Mouse (Mus musculus): ENCODE results near the gene Trem1. TPM values are rescaled to one million over a fixed set of nuclear protein-coding genes. Genes with fewer than 3 reads are reported as not detected.

Trem1 gene
- polyA plus RNA-seq (2014; fragmentation: Illumina TruSeq; extraction: RNeasy Lipid Tissue Mini Kit (QIAGEN cat#74804); ENCODE audit: low read depth, low replicate concordance) = not detected

DNA sequence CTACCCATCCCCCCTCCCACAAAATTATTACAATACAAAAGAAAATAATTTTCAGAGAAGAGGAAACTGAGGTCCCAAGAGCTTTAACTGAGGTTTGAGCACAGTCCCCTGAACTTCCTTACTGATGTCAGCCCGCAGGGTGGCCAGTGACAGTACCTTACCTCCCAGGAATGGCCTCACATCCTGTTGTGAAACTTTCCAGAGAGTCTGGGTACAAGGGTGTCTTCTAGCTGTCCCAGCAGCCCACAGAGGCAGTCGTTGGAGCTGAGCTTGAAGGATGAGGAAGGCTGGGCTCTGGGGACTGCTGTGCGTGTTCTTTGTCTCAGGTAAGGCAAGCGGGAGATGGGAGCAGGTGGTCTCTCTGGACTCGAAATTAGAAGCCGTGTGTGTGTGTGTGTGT is at the start of gene Trem1:
Trem1 (plus strand) TSS at position 251 of the 400 bp plus-strand sequence.

DNA sequence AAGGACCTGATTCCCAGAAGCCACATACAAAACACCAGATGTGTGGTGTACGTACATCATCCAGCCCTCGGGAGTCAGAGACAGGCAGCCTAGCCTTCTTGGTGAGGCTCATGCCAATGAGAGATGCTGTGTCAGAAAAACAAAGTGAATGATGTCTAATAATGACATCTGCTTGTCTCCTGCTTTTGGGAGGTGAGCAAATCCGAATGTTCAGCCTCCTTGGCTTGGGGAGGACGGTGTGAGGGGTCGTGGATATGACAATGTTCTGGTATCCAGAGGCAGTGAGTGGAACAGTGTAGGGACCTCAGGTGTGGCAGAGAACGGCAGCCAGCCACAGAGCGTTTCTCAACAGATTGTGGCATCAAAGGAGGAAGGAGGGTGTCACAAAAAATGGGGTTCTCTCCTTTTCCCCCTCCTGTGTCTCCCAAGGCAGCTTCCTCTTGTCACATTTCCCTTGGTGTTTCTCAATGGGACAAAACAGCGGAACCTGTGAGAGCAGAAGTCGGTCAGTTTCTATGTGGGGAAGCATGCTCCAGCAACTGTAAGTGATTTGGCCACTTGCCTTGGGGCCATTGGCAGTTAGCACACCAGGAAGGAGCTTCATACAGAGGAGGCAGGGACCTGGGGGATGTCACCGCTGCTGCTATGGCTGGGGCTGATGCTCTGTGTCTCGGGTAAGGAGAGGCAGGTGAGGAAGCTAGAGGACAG is 14.8 kb downstream of the Trem1 start, which contains the start of gene Trem3:
Trem3 (plus strand) TSS at position 557 of the 708 bp plus-strand sequence.

DNA sequence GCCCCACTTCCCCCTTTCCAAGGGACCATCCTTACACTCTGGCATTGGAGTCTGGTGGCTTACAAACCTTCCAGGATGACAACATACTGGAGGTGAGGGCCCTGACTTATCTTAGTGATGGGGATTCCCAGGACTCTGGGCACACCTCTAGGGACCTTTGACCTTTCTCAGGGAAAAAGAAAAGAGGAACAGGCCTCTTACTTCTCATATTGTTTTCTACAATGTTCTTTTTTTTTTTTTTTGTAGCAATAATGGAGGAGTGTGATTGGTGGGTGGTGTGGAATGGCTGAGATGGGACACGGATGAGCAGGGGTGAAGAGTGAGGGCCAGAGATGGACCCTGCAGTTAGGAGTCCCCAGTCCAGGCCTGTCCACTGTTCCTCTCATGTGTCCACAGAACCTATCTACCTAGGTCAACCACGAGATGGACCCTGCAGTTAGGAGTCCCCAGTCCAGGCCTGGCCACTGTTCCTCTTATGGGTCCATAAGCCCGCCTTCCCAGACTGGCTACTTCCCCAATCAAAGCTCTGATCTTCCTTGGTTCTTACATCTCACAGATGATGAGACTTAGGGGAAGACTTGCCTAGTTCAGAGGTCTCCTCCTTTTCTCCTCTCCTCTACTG is 31.3 kb downstream of the Trem1 start, which contains the start of gene Treml4:
Treml4 (plus strand) TSS at position 555 of the 622 bp plus-strand sequence.

Other genes with a start within 250 kb of the Trem1 start
- gene 1700122O11Rik, start 194.5 kb upstream of the Trem1 start, polyA plus RNA-seq (2014; fragmentation: Illumina TruSeq; extraction: RNeasy Lipid Tissue Mini Kit (QIAGEN cat#74804); ENCODE audit: low read depth, low replicate concordance) = not detected
- not detected for gene 1700067P10Rik, start 143.4 kb upstream of the Trem1 start, polyA plus RNA-seq (2014; fragmentation: Illumina TruSeq; extraction: RNeasy Lipid Tissue Mini Kit (QIAGEN cat#74804); ENCODE audit: low read depth, low replicate concordance)
- gene 9830107B12Rik, start 86.5 kb upstream of the Trem1 start, polyA plus RNA-seq (2014; fragmentation: Illumina TruSeq; extraction: RNeasy Lipid Tissue Mini Kit (QIAGEN cat#74804); ENCODE audit: low read depth, low replicate concordance) = not detected
- 0.47 TPM for gene A530064D06Rik, start 65.5 kb upstream of the Trem1 start, polyA plus RNA-seq (2014; fragmentation: Illumina TruSeq; extraction: RNeasy Lipid Tissue Mini Kit (QIAGEN cat#74804); ENCODE audit: low read depth, low replicate concordance)
- not detected for gene Trem3, start 15.0 kb downstream of the Trem1 start, polyA plus RNA-seq (2014; fragmentation: Illumina TruSeq; extraction: RNeasy Lipid Tissue Mini Kit (QIAGEN cat#74804); ENCODE audit: low read depth, low replicate concordance)
- gene Treml4, start 31.5 kb downstream of the Trem1 start, polyA plus RNA-seq (2014; fragmentation: Illumina TruSeq; extraction: RNeasy Lipid Tissue Mini Kit (QIAGEN cat#74804); ENCODE audit: low read depth, low replicate concordance) = 0.41 TPM
- 0.79 TPM for gene Treml2, start 66.7 kb downstream of the Trem1 start, polyA plus RNA-seq (2014; fragmentation: Illumina TruSeq; extraction: RNeasy Lipid Tissue Mini Kit (QIAGEN cat#74804); ENCODE audit: low read depth, low replicate concordance)
- gene B430306N03Rik, start 83.4 kb downstream of the Trem1 start, polyA plus RNA-seq (2014; fragmentation: Illumina TruSeq; extraction: RNeasy Lipid Tissue Mini Kit (QIAGEN cat#74804); ENCODE audit: low read depth, low replicate concordance) = 0.19 TPM
- 0.13 TPM for gene Trem2, start 113.6 kb downstream of the Trem1 start, polyA plus RNA-seq (2014; fragmentation: Illumina TruSeq; extraction: RNeasy Lipid Tissue Mini Kit (QIAGEN cat#74804); ENCODE audit: low read depth, low replicate concordance)
- not detected for gene Treml1, start 127.1 kb downstream of the Trem1 start, polyA plus RNA-seq (2014; fragmentation: Illumina TruSeq; extraction: RNeasy Lipid Tissue Mini Kit (QIAGEN cat#74804); ENCODE audit: low read depth, low replicate concordance)
- 24.4 TPM for gene Nfya, start 177.1 kb downstream of the Trem1 start, polyA plus RNA-seq (2014; fragmentation: Illumina TruSeq; extraction: RNeasy Lipid Tissue Mini Kit (QIAGEN cat#74804); ENCODE audit: low read depth, low replicate concordance)
- gene Oard1, start 177.2 kb downstream of the Trem1 start, polyA plus RNA-seq (2014; fragmentation: Illumina TruSeq; extraction: RNeasy Lipid Tissue Mini Kit (QIAGEN cat#74804); ENCODE audit: low read depth, low replicate concordance) = 53.9 TPM
- 2.7 TPM for gene Apobec2, start 200.2 kb downstream of the Trem1 start, polyA plus RNA-seq (2014; fragmentation: Illumina TruSeq; extraction: RNeasy Lipid Tissue Mini Kit (QIAGEN cat#74804); ENCODE audit: low read depth, low replicate concordance)
- gene Tspo2, start 218.8 kb downstream of the Trem1 start, polyA plus RNA-seq (2014; fragmentation: Illumina TruSeq; extraction: RNeasy Lipid Tissue Mini Kit (QIAGEN cat#74804); ENCODE audit: low read depth, low replicate concordance) = not detected
- 3.2 TPM for gene Unc5cl, start 222.1 kb downstream of the Trem1 start, polyA plus RNA-seq (2014; fragmentation: Illumina TruSeq; extraction: RNeasy Lipid Tissue Mini Kit (QIAGEN cat#74804); ENCODE audit: low read depth, low replicate concordance)

Measured in sigmoid colon, adult 10 weeks (tissue).